Mouse (Mus musculus): ENCODE data around the gene Cyb561. TPM values are rescaled to one million over a fixed set of nuclear protein-coding genes. Genes with fewer than 3 reads are reported as not detected.
A peak's percentile ranks its signal among the peaks of the same experiment; 100 is the strongest.

The Cyb561 gene
- polyA plus RNA-seq, 1 experiment from 2014 or later = 70.5 TPM

DNA sequence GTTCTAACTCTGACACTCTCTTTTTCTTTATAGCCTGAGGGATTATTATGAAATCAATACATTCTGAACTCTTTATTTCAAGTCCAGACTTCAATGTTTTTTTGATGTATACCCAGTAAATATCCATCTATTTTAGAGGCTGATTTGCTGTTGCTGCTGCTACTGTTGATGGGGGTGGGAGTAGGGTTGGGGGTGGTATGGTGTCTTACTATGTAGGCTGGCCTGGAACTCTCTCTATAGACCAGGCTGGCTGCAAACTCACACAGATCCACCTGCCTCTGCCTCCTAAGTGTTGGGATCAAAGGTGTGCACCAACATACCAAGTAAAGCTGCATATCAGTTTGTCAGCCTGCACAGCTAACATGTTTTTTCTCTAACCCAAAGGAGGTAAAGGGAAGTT, 42.0 kb downstream of the Cyb561 start:
- H3K36me3 ChIP-seq (ENCODE audit: insufficient read depth, low read length) = peaks cover 1% of the 10 kb centered on the region; the same call in 1 of the 2 replicates
- no peak for ATAC-seq

DNA sequence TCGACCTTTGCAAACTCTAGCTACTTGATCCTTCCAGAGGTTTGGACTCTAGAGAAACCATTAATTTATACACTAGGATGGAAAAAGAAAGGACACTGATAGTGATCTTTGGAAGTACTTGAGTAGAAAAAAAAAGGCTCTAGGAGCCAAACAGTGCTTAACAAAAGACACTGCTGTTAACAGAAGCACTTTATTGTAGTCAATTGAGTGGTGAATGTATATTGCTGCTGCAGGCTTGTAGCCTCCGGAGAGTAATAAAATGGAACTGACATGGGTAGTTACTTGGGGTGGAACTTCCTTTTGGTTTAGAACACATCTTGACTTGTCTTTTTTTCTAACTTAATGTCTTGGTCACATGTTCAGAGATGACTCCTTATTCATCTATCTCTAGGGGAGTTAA, 43.5 kb downstream of the Cyb561 start:
- Histone ChIP-seq H3K9me3 (ENCODE audit: low read length) (no peaks in the 10 kb centered on the region), H3K9ac (replicated peaks; ENCODE audit: low read depth) (no peak overlapping the region), H3K4me3 (ENCODE audit: low read depth, low read length) (no peak overlapping the region), H3K27me3 (replicated peaks; ENCODE audit: insufficient read depth, low read length) (no peaks in the 10 kb centered on the region), H3K4me1 (ENCODE audit: insufficient read depth, low read depth, low read length) (no peaks in the 10 kb centered on the region; the same call in 1 of the 2 replicates), H3K4me2 (replicated peaks; ENCODE audit: low read depth, low read length) (no peak overlapping the region), H3K27ac (ENCODE audit: low read length) (no peak overlapping the region), H3K36me3 (ENCODE audit: insufficient read depth, low read length) (no peaks in the 10 kb centered on the region)
- DNase-seq (ENCODE audit: low spot score) = no peak
- ATAC-seq = no peak
- TF ChIP-seq EP300 (IDR thresholded peaks at IDR 0.05) (no peak), CTCF (IDR thresholded peaks at IDR 0.05) (no peak)
- WGBS = 51% methylated on average over 2 of the region's 2 CpGs

More for the DNA sequence above, 42.0 kb downstream of the Cyb561 start:
- Histone ChIP-seq H3K4me3 (ENCODE audit: low read depth, low read length) (no peak overlapping the region), H3K4me1 (ENCODE audit: insufficient read depth, low read depth, low read length) (no peaks in the 10 kb centered on the region), H3K4me2 (replicated peaks; ENCODE audit: low read depth, low read length) (no peak overlapping the region), H3K9ac (replicated peaks; ENCODE audit: low read depth) (no peak overlapping the region), H3K27ac (ENCODE audit: low read length) (no peak overlapping the region), H3K27me3 (replicated peaks; ENCODE audit: insufficient read depth, low read length) (no peaks in the 10 kb centered on the region), H3K9me3 (ENCODE audit: low read length) (no peaks in the 10 kb centered on the region)
- no peak for DNase-seq (ENCODE audit: low spot score)
- TF ChIP-seq CTCF (IDR thresholded peaks at IDR 0.05) (no peak), EP300 (IDR thresholded peaks at IDR 0.05) (no peak)

DNA sequence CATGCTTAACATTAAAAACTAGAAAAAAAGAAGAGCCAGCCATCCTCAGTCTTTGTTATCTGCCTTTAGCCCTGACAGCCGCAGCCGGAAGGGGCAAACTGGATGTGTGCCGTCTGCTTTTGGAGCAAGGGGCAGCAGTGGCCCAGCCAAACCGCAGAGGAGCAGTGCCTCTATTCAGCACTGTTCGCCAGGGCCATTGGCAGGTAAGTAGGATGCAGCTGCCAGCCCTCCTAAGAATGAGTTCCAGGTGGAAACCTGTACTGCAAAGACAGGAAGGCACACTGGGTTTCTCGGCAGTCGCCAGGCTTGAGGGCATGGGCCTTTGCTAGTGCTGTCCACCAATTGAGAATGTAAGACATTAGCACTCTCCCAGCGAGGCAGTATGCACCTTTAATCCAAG, 44.2 kb downstream of the Cyb561 start:
- DNase-seq (ENCODE audit: low spot score) (no peak), ATAC-seq (no peak)
- no peak overlapping the region for H3K4me3 ChIP-seq (ENCODE audit: low read depth, low read length)
- TF ChIP-seq CTCF (IDR thresholded peaks at IDR 0.05) (no peak), EP300 (IDR thresholded peaks at IDR 0.05) (no peak)
- no peaks in the 10 kb centered on the region for H3K36me3 ChIP-seq (ENCODE audit: insufficient read depth, low read length)
- H3K9ac ChIP-seq (replicated peaks; ENCODE audit: low read depth) = no peak overlapping the region
- H3K4me1 ChIP-seq (ENCODE audit: insufficient read depth, low read depth, low read length) = no peaks in the 10 kb centered on the region; the same call in 1 of the 2 replicates
- 84% methylated on average over 8 of the region's 8 CpGs for WGBS
- H3K9me3 ChIP-seq (ENCODE audit: low read length) = no peaks in the 10 kb centered on the region
- H3K27ac ChIP-seq (ENCODE audit: low read length) = no peak overlapping the region
- H3K27me3 ChIP-seq (replicated peaks; ENCODE audit: insufficient read depth, low read length) = no peaks in the 10 kb centered on the region
- H3K4me2 ChIP-seq (replicated peaks; ENCODE audit: low read depth, low read length) = no peak overlapping the region

DNA sequence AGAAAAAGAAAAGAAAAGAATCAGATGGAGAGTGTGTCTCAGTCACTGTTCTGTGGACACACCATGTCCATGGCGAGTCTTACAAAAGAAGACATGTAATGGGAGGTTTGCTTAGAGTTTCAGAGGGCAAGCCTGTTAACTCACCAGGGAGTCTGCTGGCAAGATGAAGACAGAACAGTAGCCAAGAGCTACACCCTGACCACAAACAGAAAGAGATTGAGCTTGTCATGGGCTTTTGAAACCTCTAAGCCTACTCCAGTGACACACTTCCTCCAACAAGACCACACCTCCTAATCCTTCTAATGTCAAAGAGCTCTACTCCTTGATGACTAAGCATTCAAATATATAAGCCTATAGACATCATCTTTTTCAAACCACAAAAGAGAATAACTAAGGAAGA, 45.8 kb downstream of the Cyb561 start:
- no peak overlapping the region for H3K27ac ChIP-seq (ENCODE audit: low read length)
- no peaks in the 10 kb centered on the region for H3K27me3 ChIP-seq (replicated peaks; ENCODE audit: insufficient read depth, low read length)
- 83% methylated on average over 1 of the region's 1 CpGs for WGBS
- no peaks in the 10 kb centered on the region for H3K9me3 ChIP-seq (ENCODE audit: low read length)
- ATAC-seq = no peak
- DNase-seq (ENCODE audit: low spot score) = peak; percentile 10
- no peak overlapping the region for H3K9ac ChIP-seq (replicated peaks; ENCODE audit: low read depth)
- H3K4me1 ChIP-seq (ENCODE audit: insufficient read depth, low read depth, low read length) = peaks cover 2% of the 10 kb centered on the region; the same call in 1 of the 2 replicates
- TF ChIP-seq CTCF (IDR thresholded peaks at IDR 0.05) (no peak), EP300 (IDR thresholded peaks at IDR 0.05) (no peak)
- H3K4me2 ChIP-seq (replicated peaks; ENCODE audit: low read depth, low read length) = no peak overlapping the region
- H3K4me3 ChIP-seq (ENCODE audit: low read depth, low read length) = no peak overlapping the region
- H3K36me3 ChIP-seq (ENCODE audit: insufficient read depth, low read length) = 0 out of 2 replicates have a peak, but pooled peaks cover 4% of the 10 kb centered on the region

DNA sequence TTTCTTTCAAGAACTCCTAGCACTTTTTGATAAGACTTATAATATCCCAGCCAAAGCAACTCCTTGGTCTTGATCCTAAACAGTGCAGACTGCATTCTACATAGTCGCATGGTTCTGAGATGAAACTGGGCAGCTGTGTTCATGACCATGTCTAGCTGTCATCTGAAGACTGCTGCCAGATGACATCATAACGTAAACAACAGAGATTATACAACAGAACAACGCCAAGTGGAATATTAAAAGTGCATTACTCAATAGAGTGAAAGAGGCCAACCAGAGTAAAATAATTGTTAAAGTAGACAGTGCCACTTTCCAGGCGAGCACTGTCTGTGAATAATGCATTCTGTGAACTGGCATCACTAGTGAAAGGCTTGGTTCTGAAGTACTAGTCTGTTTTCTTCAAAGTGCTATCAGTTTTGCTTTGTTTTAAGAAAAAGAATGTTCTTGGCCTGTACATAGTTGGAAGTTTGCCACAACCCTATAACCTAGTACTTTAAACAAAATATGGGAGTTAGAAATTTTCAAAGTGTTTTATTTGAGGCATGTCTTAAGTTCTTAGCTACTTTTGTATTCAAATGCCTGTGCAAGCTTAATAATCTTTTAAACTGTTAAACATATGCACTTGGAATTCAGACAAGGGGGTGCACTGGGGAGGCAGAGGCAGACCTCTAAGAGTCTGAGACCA, 47.5 kb downstream of the Cyb561 start:
- 26% methylated on average over 4 of the region's 4 CpGs for WGBS
- Histone ChIP-seq H3K4me3 (ENCODE audit: low read depth, low read length) (no peak overlapping the region), H3K36me3 (ENCODE audit: insufficient read depth, low read length) (0 out of 2 replicates have a peak, but pooled peaks cover 4% of the 10 kb centered on the region), H3K9ac (replicated peaks; ENCODE audit: low read depth) (no peak overlapping the region), H3K4me2 (replicated peaks; ENCODE audit: low read depth, low read length) (no peak overlapping the region), H3K27me3 (replicated peaks; ENCODE audit: insufficient read depth, low read length) (no peaks in the 10 kb centered on the region), H3K27ac (ENCODE audit: low read length) (peak overlapping the region; percentile 77), H3K4me1 (ENCODE audit: insufficient read depth, low read depth, low read length) (peaks cover 4% of the 10 kb centered on the region; the same call in 1 of the 2 replicates), H3K9me3 (ENCODE audit: low read length) (no peaks in the 10 kb centered on the region)
- peak; percentile 81 for TF ChIP-seq EP300 (IDR thresholded peaks at IDR 0.05)
- TF ChIP-seq CTCF (IDR thresholded peaks at IDR 0.05) = no peak
- DNase-seq (ENCODE audit: low spot score) = peak; percentile 91
- peak; percentile 93 for ATAC-seq

DNA sequence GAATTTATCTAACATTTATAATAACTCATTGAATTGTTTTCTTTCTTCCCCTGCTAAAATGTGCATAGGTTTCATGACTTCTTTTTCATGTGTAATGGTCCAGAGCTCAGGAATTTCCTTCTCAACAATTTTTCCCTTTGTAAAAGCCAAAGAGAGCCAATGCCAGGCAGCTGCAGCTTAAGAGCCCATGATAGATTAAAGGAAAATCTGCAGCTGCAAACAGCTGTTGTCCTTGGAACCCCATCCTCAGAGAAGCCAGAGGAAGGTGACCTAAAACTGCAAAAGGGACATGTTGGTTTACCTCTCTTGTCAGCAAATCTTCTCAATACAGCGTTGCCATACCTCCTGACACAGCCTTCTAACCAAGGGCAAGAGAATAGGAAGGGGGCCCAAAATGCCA, 50.2 kb downstream of the Cyb561 start:
- H3K36me3 ChIP-seq (ENCODE audit: insufficient read depth, low read length) = peaks cover 7% of the 10 kb centered on the region; the same call in 1 of the 2 replicates
- peak; percentile 31 for DNase-seq (ENCODE audit: low spot score)
- no peak overlapping the region for H3K27ac ChIP-seq (ENCODE audit: low read length)
- no peak overlapping the region for H3K4me2 ChIP-seq (replicated peaks; ENCODE audit: low read depth, low read length)
- H3K4me1 ChIP-seq (ENCODE audit: insufficient read depth, low read depth, low read length) = peaks cover 4% of the 10 kb centered on the region; the same call in 1 of the 2 replicates
- H3K9me3 ChIP-seq (ENCODE audit: low read length) = no peaks in the 10 kb centered on the region
- WGBS = 62% methylated on average over 1 of the region's 1 CpGs
- no peak for ATAC-seq
- H3K9ac ChIP-seq (replicated peaks; ENCODE audit: low read depth) = no peak overlapping the region
- H3K27me3 ChIP-seq (replicated peaks; ENCODE audit: insufficient read depth, low read length) = no peaks in the 10 kb centered on the region
- no peak overlapping the region for H3K4me3 ChIP-seq (ENCODE audit: low read depth, low read length)
- TF ChIP-seq EP300 (IDR thresholded peaks at IDR 0.05) = 0 out of 2 replicates have a peak, but pooled peaks have one; percentile 17
- TF ChIP-seq CTCF (IDR thresholded peaks at IDR 0.05) = no peak

Measured in lung, postnatal 0 days (tissue).